Mouse (Mus musculus) myocyte (in vitro differentiated cells): ENCODE data around the gene Eps8l1.

ENCODE experiments used
- CEBPB ChIP-seq: IDR thresholded peaks from 2 replicates; pipeline ENCODE4 v1.6.1; 2011; ENCODE audit warnings: mild to moderate bottlenecking, moderate library complexity; ENCODE audit not compliant: poor library complexity, insufficient read depth, severe bottlenecking
- E2F4 ChIP-seq: IDR thresholded peaks from one replicate; pipeline ENCODE4 v1.6.1; 2011; ENCODE audit warnings: mild to moderate bottlenecking, control low read depth, moderate library complexity; ENCODE audit not compliant: insufficient read depth
- MAX ChIP-seq: IDR thresholded peaks from one replicate; pipeline ENCODE4 v1.6.1; 2011; ENCODE audit warnings: low read depth, mild to moderate bottlenecking, control low read depth
- MYOG ChIP-seq, 3 experiments: IDR thresholded peaks; one replicate each; pipeline ENCODE4 v1.6.1; 2011; ENCODE audit warnings: control low read depth in 2 of 3, low read depth in 2 of 3, mild to moderate bottlenecking in 2 of 3; ENCODE audit not compliant: insufficient read length in 2 of 3, control insufficient read depth in 1 of 3, insufficient read depth in 1 of 3
- POLR2A ChIP-seq: IDR thresholded peaks from one replicate; pipeline ENCODE4 v1.6.1; 2011; ENCODE audit warnings: low read depth, mild to moderate bottlenecking, control low read depth, moderate library complexity; ENCODE audit not compliant: insufficient read length
- POLR2AphosphoS2 ChIP-seq: IDR thresholded peaks from one replicate; pipeline ENCODE4 v1.6.1; 2011; ENCODE audit warnings: low read depth, control low read depth; ENCODE audit not compliant: insufficient read length
- SRF ChIP-seq: IDR thresholded peaks from one replicate; pipeline ENCODE4 v1.6.1; 2011; ENCODE audit warnings: low read depth; ENCODE audit not compliant: control insufficient read depth, insufficient read length
- TCF12 ChIP-seq: IDR thresholded peaks from one replicate; pipeline ENCODE4 v1.6.1; 2011; ENCODE audit warnings: mild to moderate bottlenecking, control low read depth; ENCODE audit not compliant: poor library complexity, insufficient read depth, severe bottlenecking
- TCF3 ChIP-seq: IDR thresholded peaks from one replicate; pipeline ENCODE4 v1.6.1; 2011; ENCODE audit warnings: low read depth, control low read depth; ENCODE audit not compliant: insufficient read length
- USF1 ChIP-seq: IDR thresholded peaks from one replicate; pipeline ENCODE4 v1.6.1; 2011; ENCODE audit warnings: low read depth, mild to moderate bottlenecking, control low read depth, moderate library complexity

DNA sequence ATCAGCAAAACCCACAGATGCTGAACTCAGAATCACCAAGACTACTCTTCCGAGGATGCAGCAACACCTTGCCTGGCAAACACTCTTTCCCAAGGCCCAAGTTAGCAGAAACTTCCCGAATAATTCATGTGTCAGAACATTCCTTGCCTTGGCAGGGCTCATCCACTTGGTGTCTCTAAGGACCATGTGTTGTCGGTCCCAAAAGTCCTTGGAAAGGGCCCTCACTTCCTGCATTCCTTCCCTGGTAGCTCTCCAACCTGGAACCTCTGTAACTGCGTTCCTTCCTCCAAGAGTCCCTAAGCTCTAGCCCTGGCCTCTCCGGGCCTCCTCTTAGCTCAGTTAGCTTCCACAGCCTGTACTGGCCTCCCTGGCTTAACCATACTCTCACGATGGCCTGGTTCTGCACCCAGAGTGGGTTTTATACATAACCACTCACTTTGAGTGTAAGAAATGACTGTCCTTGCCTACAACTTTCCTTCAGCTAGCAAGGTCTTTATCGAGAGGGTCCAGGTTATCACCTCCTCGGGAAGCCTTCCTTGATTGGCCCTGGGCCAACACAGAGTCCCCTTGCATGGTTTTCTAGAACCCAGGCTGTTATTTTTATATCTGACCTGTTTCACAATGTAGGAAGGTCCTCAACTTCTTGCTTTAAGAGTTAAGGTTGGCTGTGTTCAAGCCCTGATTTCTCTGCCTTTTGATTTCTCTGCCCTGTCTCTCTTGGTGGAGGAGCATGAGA, 51.2 kb downstream of the Eps8l1 start:
- TF ChIP-seq POLR2A, result no peak
- no peak for TF ChIP-seq MAX
- no peak for TF ChIP-seq MYOG (IDR thresholded peaks at IDR 0.05; ENCODE audit: control insufficient read depth in 1 of 3, insufficient read depth in 1 of 3, insufficient read length in 2 of 3, low read depth in 2 of 3)
- TF ChIP-seq USF1, result no peak
- no peak for TF ChIP-seq POLR2AphosphoS2
- no peak for TF ChIP-seq TCF12
- TF ChIP-seq E2F4, result no peak
- TF ChIP-seq SRF, result no peak
- TF ChIP-seq TCF3, result no peak
- TF ChIP-seq CEBPB, result no peak
